Mouse (Mus musculus): ENCODE results near the gene Zmat3. TPM values are rescaled to one million over a fixed set of nuclear protein-coding genes. Genes with fewer than 3 reads are reported as not detected.

Gene Zmat3
- total RNA-seq, 2 experiments from 2014 or later = 13.8 to 14.1 TPM

Other genes starting within 250 kb of the Zmat3 start
- gene Pik3ca, start 31.7 kb upstream of the Zmat3 start, total RNA-seq (2021) = 10 to 100 TPM; 42.0 to 44.3 TPM
- gene Kcnmb3, start 126.2 kb upstream of the Zmat3 start, total RNA-seq (2021) = under 1 TPM; 0.21 to 0.74 TPM
- 10 to 100 TPM; 27.7 to 33.3 TPM for gene Zfp639, start 144.2 kb upstream of the Zmat3 start, total RNA-seq (2021)
- 100 to 1,000 TPM; 296 to 314 TPM for gene Mfn1, start 163.5 kb upstream of the Zmat3 start, total RNA-seq (2021)

Data from heart, postnatal 4 days (tissue).